Mouse (Mus musculus): ENCODE measurements around the gene Txndc16.

The Txndc16 gene

GRCm38 (mm10) chr14:45220090-45220956 lies at the start of gene Txndc16:
Txndc16 (minus strand) TSS chr14:45220328.
- DNase-seq, result peak; percentile 81

GRCm38 (mm10) chr14:45263831-45264592 lies 43.9 kb upstream of the Txndc16 start:
- no peak for DNase-seq

- DNase-seq, result no peak
These were observed 31.5 kb upstream of the Txndc16 start for GRCm38 (mm10) chr14:45251548-45252076.

- DNase-seq, result no peak
These were observed 21.5 kb upstream of the Txndc16 start for GRCm38 (mm10) chr14:45241613-45242012.

- DNase-seq, result no peak
These were observed 18.9 kb upstream of the Txndc16 start for GRCm38 (mm10) chr14:45239042-45239441.

- no peak for DNase-seq
These were observed 966 bp upstream of the Txndc16 start for GRCm38 (mm10) chr14:45220957-45221630.

GRCm38 (mm10) chr14:45219281-45220089 lies 643 bp downstream of the Txndc16 start, which contains the start of gene Gpr137c:
Gpr137c (plus strand) TSS chr14:45219717.
- DNase-seq, result peak; percentile 98

GRCm38 (mm10) chr14:45217693-45218092 lies 2.4 kb downstream of the Txndc16 start:
- DNase-seq, result no peak

GRCm38 (mm10) chr14:45216711-45217340 lies 3.3 kb downstream of the Txndc16 start:
- no peak for DNase-seq

GRCm38 (mm10) chr14:45211431-45211830 lies 8.7 kb downstream of the Txndc16 start:
- DNase-seq, result no peak

GRCm38 (mm10) chr14:45210683-45211082 lies 9.4 kb downstream of the Txndc16 start:
- DNase-seq, result no peak

GRCm38 (mm10) chr14:45200607-45201006 lies 19.5 kb downstream of the Txndc16 start:
- no peak for DNase-seq

GRCm38 (mm10) chr14:45190999-45191398 lies 29.1 kb downstream of the Txndc16 start:
- no peak for DNase-seq

- no peak for DNase-seq
These were observed 38.5 kb downstream of the Txndc16 start for GRCm38 (mm10) chr14:45181611-45182010.

- no peak for DNase-seq
These were observed 40.5 kb downstream of the Txndc16 start for GRCm38 (mm10) chr14:45179606-45180005.

GRCm38 (mm10) chr14:45179186-45179585 lies 40.9 kb downstream of the Txndc16 start:
- no peak for DNase-seq

- no peak for DNase-seq
These were observed 45.0 kb downstream of the Txndc16 start for GRCm38 (mm10) chr14:45175012-45175740.

GRCm38 (mm10) chr14:45172260-45172659 lies 47.9 kb downstream of the Txndc16 start:
- DNase-seq, result no peak

GRCm38 (mm10) chr14:45167366-45167765 lies 52.8 kb downstream of the Txndc16 start:
- DNase-seq, result no peak

- no peak for DNase-seq
These were observed 64.5 kb downstream of the Txndc16 start for GRCm38 (mm10) chr14:45155511-45156173.
